Mouse (Mus musculus) neural tube, embryonic 11.5 days (tissue): ENCODE data around the gene Numbl. TPM values are rescaled to one million over a fixed set of nuclear protein-coding genes. Genes with fewer than 3 reads are reported as not detected.

ENCODE experiments used
- polyA plus RNA-seq: library from polyadenylated mRNA; unstranded; fragments of >200 nt; fragmentation: Nextera tagmentation; extraction: Ambion mirVana; gene quantifications from 2 replicates; pipeline ENCODE4 v1.2.1, GENCODE M21; 2014

Numbl gene
- polyA plus RNA-seq, 1 experiment from 2014 or later = 21.7 TPM

Other genes starting within 250 kb of the Numbl start
- gene Cyp2a12, start 229.4 kb upstream of the Numbl start, polyA plus RNA-seq = not detected in 2 replicates
- not detected in 2 replicates for gene Cyp2f2, start 138.5 kb upstream of the Numbl start, polyA plus RNA-seq
- gene Cyp2t4, start 104.7 kb upstream of the Numbl start, polyA plus RNA-seq = not detected in 2 replicates
- 51.0 and 54.6 TPM in 2 replicates for gene Egln2, start 91.6 kb upstream of the Numbl start, polyA plus RNA-seq
- gene Rab4b, start 79.5 kb upstream of the Numbl start, polyA plus RNA-seq = 67.0 and 72.6 TPM in 2 replicates
- gene Gm21983, start 77.3 kb upstream of the Numbl start, polyA plus RNA-seq = not detected in 2 replicates
- gene Mia, start 77.3 kb upstream of the Numbl start, polyA plus RNA-seq = 0.60 and 1.3 TPM in 2 replicates
- 3.8 and 4.4 TPM in 2 replicates for gene BC024978, start 62.7 kb upstream of the Numbl start, polyA plus RNA-seq
- gene Snrpa, start 62.2 kb upstream of the Numbl start, polyA plus RNA-seq = 332 and 363 TPM in 2 replicates
- 6.5 and 8.3 TPM in 2 replicates for gene Itpkc, start 29.8 kb upstream of the Numbl start, polyA plus RNA-seq
- 15.8 and 17.1 TPM in 2 replicates for gene Coq8b, start 25.4 kb upstream of the Numbl start, polyA plus RNA-seq
- gene Ltbp4, start 79.3 kb downstream of the Numbl start, polyA plus RNA-seq = 7.0 and 8.0 TPM in 2 replicates
- gene Shkbp1, start 97.6 kb downstream of the Numbl start, polyA plus RNA-seq = 52.8 and 55.2 TPM in 2 replicates
- not detected in 2 replicates for gene Gm20479, start 99.0 kb downstream of the Numbl start, polyA plus RNA-seq
- gene Sptbn4, start 189.3 kb downstream of the Numbl start, polyA plus RNA-seq = 0.23 and 0.34 TPM in 2 replicates
- gene Blvrb, start 189.5 kb downstream of the Numbl start, polyA plus RNA-seq = 34.3 and 34.5 TPM in 2 replicates
- gene Sertad3, start 215.3 kb downstream of the Numbl start, polyA plus RNA-seq = 22.8 and 24.0 TPM in 2 replicates
- 17.0 and 18.4 TPM in 2 replicates for gene Sertad1, start 228.5 kb downstream of the Numbl start, polyA plus RNA-seq
- gene Prx, start 240.9 kb downstream of the Numbl start, polyA plus RNA-seq = 0.99 and 1.3 TPM in 2 replicates